ENCODE assay signal across 23 mouse cellular contexts in the genomic region with DNA sequence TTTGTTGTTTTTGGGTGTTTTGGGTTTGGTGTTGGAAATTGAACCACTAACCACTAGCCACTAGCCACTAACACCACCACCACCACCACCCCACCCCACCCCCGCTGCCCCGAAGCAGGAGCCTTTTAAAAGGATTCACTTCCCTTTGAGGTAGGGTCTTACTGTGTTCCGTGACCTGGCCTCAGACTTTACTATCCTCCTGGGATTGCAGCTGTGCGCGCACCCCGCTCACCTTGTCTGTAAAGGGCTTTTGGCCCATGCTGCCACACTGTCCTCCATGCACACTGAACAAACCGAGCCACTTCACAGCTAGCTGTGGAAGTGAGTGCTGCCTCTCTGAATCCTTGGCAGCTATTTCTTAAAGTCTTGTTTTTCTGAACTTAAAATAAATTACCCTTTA.
"Had no signal": no experiment of that assay in that cellular context is flagged by ENCODE, and none has a peak within 500 bp of the region (broad histone marks: within the 10 kb centered on the region; RNA-seq: fewer than 3 reads in every experiment).

No protein-coding gene starts in this region.

- DNase-seq: gastrocnemius, adult 2 months; gastrocnemius, postnatal 10 days; gastrocnemius, postnatal 25 days; heart, adult 2 months; heart, postnatal 14 days; heart, postnatal 4 days; kidney, adult 18-20 months; kidney, adult 8-10 months; kidney, postnatal 10 days; kidney, postnatal 25 days; kidney, postnatal 4 days; liver; liver, embryonic 13.5 days had no signal

- H3K27ac ChIP-seq: gastrocnemius, adult 2 months; heart, adult 2 months; heart, embryonic 13.5 days; heart, embryonic 15.5 days; hindbrain, embryonic 10.5 days; hindbrain, embryonic 12.5 days; hindbrain, embryonic 14.5 days; intestine, embryonic 15.5 days; layer of hippocampus, adult 2 months; left cerebral cortex, adult 2 months; limb, embryonic 10.5 days; limb, embryonic 12.5 days; liver, embryonic 13.5 days had no signal

- H3K4me3 ChIP-seq: gastrocnemius, adult 2 months; heart, adult 2 months; heart, embryonic 13.5 days; heart, embryonic 15.5 days; hindbrain, embryonic 10.5 days; hindbrain, embryonic 12.5 days; intestine, embryonic 15.5 days; layer of hippocampus, adult 2 months; left cerebral cortex, adult 2 months; limb, embryonic 10.5 days; limb, embryonic 12.5 days; liver, embryonic 13.5 days had no signal

- H3K36me3 ChIP-seq: intestine, embryonic 15.5 days had no signal

- H3K9ac ChIP-seq: heart, embryonic 13.5 days; heart, embryonic 15.5 days; hindbrain, embryonic 12.5 days; hindbrain, embryonic 14.5 days; intestine, embryonic 15.5 days; limb, embryonic 12.5 days; liver, embryonic 13.5 days had no signal

- H3K9me3 ChIP-seq: heart, embryonic 13.5 days; heart, embryonic 15.5 days; hindbrain, embryonic 10.5 days; hindbrain, embryonic 12.5 days; intestine, embryonic 15.5 days; limb, embryonic 10.5 days; limb, embryonic 12.5 days; liver, embryonic 13.5 days had no signal

- H3K4me1 ChIP-seq: hindbrain, embryonic 10.5 days; hindbrain, embryonic 12.5 days; intestine, embryonic 15.5 days had no signal
